Mouse (Mus musculus): ENCODE data around the gene Hoxd8. TPM values are rescaled to one million over a fixed set of nuclear protein-coding genes. Genes with fewer than 3 reads are reported as not detected.

Hoxd8 gene
- total RNA-seq, 2 experiments from 2014 or later = 0.22 to 0.76 TPM

GRCm38 (mm10) chr2:74709465-74710419 is 5.3 kb downstream of the Hoxd8 start:
- intact Hi-C loops (cut with DNase I) = no loop called here
- DNase-seq = no peak

- no peak for DNase-seq
- intact Hi-C loops (cut with DNase I) = no loop called here
Measured at GRCm38 (mm10) chr2:74710929-74711543, 6.6 kb downstream of the Hoxd8 start.

- intact Hi-C loops (cut with DNase I) = no loop called here
- no peak for DNase-seq
Measured at GRCm38 (mm10) chr2:74711721-74712621, 7.6 kb downstream of the Hoxd8 start, which contains the start of the genes Hoxd3 and Hoxd4. TSS of gene Hoxd3 (plus strand) at chr2:74711927. TSS of gene Hoxd4 (plus strand) at chr2:74711929.

- intact Hi-C loops (cut with DNase I) = no loop called here
Measured at GRCm38 (mm10) chr2:74713239-74714150, 9.1 kb downstream of the Hoxd8 start.

GRCm38 (mm10) chr2:74714156-74714789 is 9.9 kb downstream of the Hoxd8 start:
- intact Hi-C loops (cut with DNase I) = no loop called here
- no peak for DNase-seq

More at GRCm38 (mm10) chr2:74713239-74714150, 9.1 kb downstream of the Hoxd8 start:
- no peak for DNase-seq

GRCm38 (mm10) chr2:74714881-74715280 is 10.5 kb downstream of the Hoxd8 start:
- no peak for DNase-seq
- intact Hi-C loops (cut with DNase I) = loop anchor here (5.0 kb wide), 5 partner anchors 247 to 872 kb away; no protein-coding TSS in a partner anchor

- DNase-seq = peak; percentile 92
- intact Hi-C loops (cut with DNase I) = loop anchor here (5.0 kb wide), 5 partner anchors 247 to 872 kb away; no protein-coding TSS in a partner anchor
Measured at GRCm38 (mm10) chr2:74715504-74716241, 11.3 kb downstream of the Hoxd8 start.

GRCm38 (mm10) chr2:74720384-74720783 is 16.0 kb downstream of the Hoxd8 start:
- DNase-seq = no peak
- intact Hi-C loops (cut with DNase I) = no loop called here

GRCm38 (mm10) chr2:74720955-74721491 is 16.6 kb downstream of the Hoxd8 start:
- intact Hi-C loops (cut with DNase I) = no loop called here
- no peak for DNase-seq

- no peak for DNase-seq
- intact Hi-C loops (cut with DNase I) = no loop called here
Measured at GRCm38 (mm10) chr2:74721882-74722281, 17.5 kb downstream of the Hoxd8 start.

GRCm38 (mm10) chr2:74722949-74723348 is 18.5 kb downstream of the Hoxd8 start:
- intact Hi-C loops (cut with DNase I) = no loop called here
- no peak for DNase-seq

- DNase-seq = no peak
- intact Hi-C loops (cut with DNase I) = no loop called here
Measured at GRCm38 (mm10) chr2:74724244-74725015, 20.0 kb downstream of the Hoxd8 start.

GRCm38 (mm10) chr2:74725171-74725570 is 20.8 kb downstream of the Hoxd8 start:
- no peak for DNase-seq
- intact Hi-C loops (cut with DNase I) = no loop called here

GRCm38 (mm10) chr2:74726551-74726950 is 22.1 kb downstream of the Hoxd8 start, which contains the start of gene Gm28230:
TSS of gene Gm28230 (plus strand) at chr2:74726728.
- no peak for DNase-seq
- intact Hi-C loops (cut with DNase I) = no loop called here

- no peak for DNase-seq
- intact Hi-C loops (cut with DNase I) = no loop called here
Measured at GRCm38 (mm10) chr2:74726973-74727639, 22.7 kb downstream of the Hoxd8 start.

- intact Hi-C loops (cut with DNase I) = no loop called here
Measured at GRCm38 (mm10) chr2:74727640-74728302, 23.4 kb downstream of the Hoxd8 start.

More at GRCm38 (mm10) chr2:74727640-74728302, 23.4 kb downstream of the Hoxd8 start:
- no peak for DNase-seq

Data from left cerebral cortex, postnatal 4 days (tissue).